Mouse (Mus musculus) hindbrain, postnatal 0 days (tissue): ENCODE results near the gene Aif1. TPM values are rescaled to one million over a fixed set of nuclear protein-coding genes. Genes with fewer than 3 reads are reported as not detected.
"Not testable (repeated sequence)": the region's sequence is repeated elsewhere in the genome, so short reads cannot be mapped to it uniquely, and the experiment has no call there.

Experiments used
- ATAC-seq: fragments of 200-750 bp; cut with Nextera tagmentation; 2 replicates; pipeline ENCODE4 v1.8.0; 2017; ENCODE audit warnings: mild to moderate bottlenecking, moderate TSS enrichment, moderate library complexity
- DNase-seq: peaks from one replicate; pipeline ENCODE4 v3.0.0-alpha.2; 2015; ENCODE audit warnings: low spot score
- H3K27ac ChIP-seq: fragments of 300-500 bp; sonication (generic); 2 replicates; pipeline ENCODE4 v1.5.1; 2014; ENCODE audit warnings: mild to moderate bottlenecking
- H3K27me3 ChIP-seq: fragments of 300-500 bp; sonication (generic); 2 replicates; pipeline ENCODE4 v1.6.1; 2014; ENCODE audit warnings: low read length, mixed read lengths; ENCODE audit not compliant: insufficient read depth
- H3K36me3 ChIP-seq: fragments of 300-500 bp; sonication (generic); 2 replicates; pipeline ENCODE4 v1.6.1; 2014; ENCODE audit warnings: low read length, mixed read lengths; ENCODE audit not compliant: insufficient read depth
- H3K4me1 ChIP-seq: fragments of 300-500 bp; sonication (generic); 2 replicates; pipeline ENCODE4 v1.6.1; 2014; ENCODE audit warnings: antibody characterized with exemption, low read length, mixed read lengths; ENCODE audit not compliant: insufficient read depth
- H3K4me2 ChIP-seq: fragments of 300-500 bp; sonication (generic); 2 replicates; pipeline ENCODE4 v1.6.1; 2014; ENCODE audit warnings: low read depth, mild to moderate bottlenecking, low read length, moderate library complexity, mixed read lengths
- H3K4me3 ChIP-seq: fragments of 300-500 bp; sonication (generic); 2 replicates; pipeline ENCODE4 v1.5.1; 2014; ENCODE audit warnings: low read length
- H3K9ac ChIP-seq: fragments of 300-500 bp; sonication (generic); replicated peaks from 2 replicates; pipeline ENCODE4 v1.6.1; 2014; ENCODE audit warnings: mild to moderate bottlenecking, low read length, moderate library complexity, mixed read lengths
- H3K9me3 ChIP-seq: fragments of 300-500 bp; sonication (generic); 2 replicates; pipeline ENCODE4 v1.6.1; 2016; ENCODE audit warnings: low read length, mixed read lengths
- CTCF ChIP-seq: IDR thresholded peaks from 2 replicates; pipeline ENCODE4 v1.5.1; 2016; ENCODE audit warnings: antibody characterized with exemption, control low read depth, low read depth
- WGBS: fragments of 180-500 bp; shearing (Covaris S2); extraction: QIAGEN DNeasy Blood & Tissue Kit; methylation state at CpG from one replicate; pipeline ENCODE4 v1.1.7; 2014; 5-methylcytosine and 5-hydroxymethylcytosine counted together
- polyA plus RNA-seq: library from polyadenylated mRNA; unstranded; fragments of >200 nt; fragmentation: Nextera tagmentation; extraction: Ambion mirVana; gene quantifications from 2 replicates; pipeline ENCODE4 v1.2.1, GENCODE M21; 2015
- total RNA-seq: library from RNA; depleted of rRNA; stranded (reverse); fragments of >200 nt; gene quantifications from 2 replicates; pipeline ENCODE4 v1.2.3, GENCODE M21; 2014

Gene Aif1
- total and polyA plus RNA-seq, 2 experiments from 2014 or later, result 0.21 to 10.9 TPM

- Histone ChIP-seq H3K4me3 (no peak overlapping the region), H3K9me3 (no peaks in the 10 kb centered on the region), H3K4me1 (peaks cover 8% of the 10 kb centered on the region; the same call in 1 of the 2 replicates), H3K27ac (no peak overlapping the region), H3K27me3 (no peaks in the 10 kb centered on the region), H3K9ac (no peak overlapping the region), H3K36me3 (peaks cover under 1% of the 10 kb centered on the region; the same call in 1 of the 2 replicates), H3K4me2 (no peak overlapping the region)
- WGBS, result 63% methylated on average over 11 of the region's 11 CpGs
- DNase-seq, result no peak
- ATAC-seq, result no peak
- no peak for TF ChIP-seq CTCF
Measured at GRCm38 (mm10) chr17:35128996-35129395, 46.9 kb downstream of the Aif1 start.

- H3K9me3 ChIP-seq, result no peaks in the 10 kb centered on the region
- peak overlapping the region; percentile 83 for H3K27ac ChIP-seq
- WGBS, result 74% methylated on average over 13 of the region's 13 CpGs
- no peaks in the 10 kb centered on the region for H3K27me3 ChIP-seq
- H3K9ac ChIP-seq, result peak overlapping the region; percentile 68
- H3K4me2 ChIP-seq, result peak overlapping the region; percentile 75
- peak overlapping the region; percentile 54 for H3K4me3 ChIP-seq
- ATAC-seq (no peak), DNase-seq (no peak)
- no peak for TF ChIP-seq CTCF
- H3K4me1 ChIP-seq, result peaks cover 8% of the 10 kb centered on the region; the same call in 1 of the 2 replicates
- peaks cover 5% of the 10 kb centered on the region; the same call in 1 of the 2 replicates for H3K36me3 ChIP-seq
Measured at GRCm38 (mm10) chr17:35127017-35127416, 48.9 kb downstream of the Aif1 start.

GRCm38 (mm10) chr17:35126206-35126611, 49.7 kb downstream of the Aif1 start, which contains the start of gene D17H6S53E:
D17H6S53E (plus strand) TSS chr17:35126373.
- Histone ChIP-seq H3K27ac (peak within 1 kb of the TSS; percentile 83), H3K9me3 (no peaks in the 10 kb centered on the region), H3K4me2 (peak within 1 kb of the TSS; percentile 75), H3K36me3 (peaks cover 5% of the 10 kb centered on the region; the same call in 1 of the 2 replicates), H3K4me1 (peaks cover 8% of the 10 kb centered on the region; the same call in 1 of the 2 replicates), H3K4me3 (peak within 1 kb of the TSS; percentile 54), H3K27me3 (no peaks in the 10 kb centered on the region), H3K9ac (peak within 1 kb of the TSS; percentile 68)
- peak; percentile 52 for ATAC-seq
- no peak for TF ChIP-seq CTCF
- peak; percentile 83 for DNase-seq
- WGBS, result 0% methylated on average over 36 of the region's 36 CpGs

GRCm38 (mm10) chr17:35125578-35125977, 50.3 kb downstream of the Aif1 start:
- no peak for DNase-seq
- peak overlapping the region; percentile 83; the same call in 1 of the 2 replicates for H3K27ac ChIP-seq
- H3K4me1 ChIP-seq, result peaks cover 8% of the 10 kb centered on the region
- ATAC-seq, result no peak
- no peak for TF ChIP-seq CTCF
- H3K4me3 ChIP-seq, result peak overlapping the region; percentile 54
- peak overlapping the region; percentile 75 for H3K4me2 ChIP-seq
- no peaks in the 10 kb centered on the region for H3K27me3 ChIP-seq
- peaks cover 5% of the 10 kb centered on the region; the same call in 1 of the 2 replicates for H3K36me3 ChIP-seq
- H3K9me3 ChIP-seq, result no peaks in the 10 kb centered on the region
- H3K9ac ChIP-seq, result peak overlapping the region; percentile 68
- WGBS, result 30% methylated on average over 6 of the region's 6 CpGs

- ATAC-seq (no peak), DNase-seq (no peak)
- Histone ChIP-seq H3K4me1 (peaks cover 13% of the 10 kb centered on the region), H3K9me3 (no peaks in the 10 kb centered on the region), H3K36me3 (peaks cover 5% of the 10 kb centered on the region; the same call in 1 of the 2 replicates), H3K27ac (no peak overlapping the region), H3K27me3 (no peaks in the 10 kb centered on the region), H3K9ac (no peak overlapping the region), H3K4me3 (no peak overlapping the region), H3K4me2 (peak overlapping the region; percentile 75)
- WGBS, result 100% methylated on average over 1 of the region's 1 CpGs
- no peak for TF ChIP-seq CTCF
Measured at GRCm38 (mm10) chr17:35125081-35125480, 50.8 kb downstream of the Aif1 start.

- ATAC-seq, H3K9ac ChIP-seq, DNase-seq, H3K4me3 ChIP-seq, H3K36me3 ChIP-seq, H3K4me2 ChIP-seq, H3K27me3 ChIP-seq, H3K27ac ChIP-seq, H3K9me3 ChIP-seq: not testable (repeated sequence)
- peaks cover 14% of the 10 kb centered on the region for H3K4me1 ChIP-seq
- 97% methylated on average over 12 of the region's 12 CpGs for WGBS
Measured at GRCm38 (mm10) chr17:35124261-35124896, 51.5 kb downstream of the Aif1 start.

- not testable (repeated sequence) for ATAC-seq, DNase-seq, H3K9me3 ChIP-seq, H3K27me3 ChIP-seq, H3K4me3 ChIP-seq, H3K27ac ChIP-seq, H3K4me2 ChIP-seq, H3K9ac ChIP-seq
- H3K4me1 ChIP-seq, result peaks cover 14% of the 10 kb centered on the region
- WGBS, result 91% methylated on average over 9 of the region's 9 CpGs
- peaks cover 12% of the 10 kb centered on the region for H3K36me3 ChIP-seq
Measured at GRCm38 (mm10) chr17:35123287-35123686, 52.6 kb downstream of the Aif1 start.
